8 mouse cellular contexts compared by ENCODE assay signal in the genomic region with DNA sequence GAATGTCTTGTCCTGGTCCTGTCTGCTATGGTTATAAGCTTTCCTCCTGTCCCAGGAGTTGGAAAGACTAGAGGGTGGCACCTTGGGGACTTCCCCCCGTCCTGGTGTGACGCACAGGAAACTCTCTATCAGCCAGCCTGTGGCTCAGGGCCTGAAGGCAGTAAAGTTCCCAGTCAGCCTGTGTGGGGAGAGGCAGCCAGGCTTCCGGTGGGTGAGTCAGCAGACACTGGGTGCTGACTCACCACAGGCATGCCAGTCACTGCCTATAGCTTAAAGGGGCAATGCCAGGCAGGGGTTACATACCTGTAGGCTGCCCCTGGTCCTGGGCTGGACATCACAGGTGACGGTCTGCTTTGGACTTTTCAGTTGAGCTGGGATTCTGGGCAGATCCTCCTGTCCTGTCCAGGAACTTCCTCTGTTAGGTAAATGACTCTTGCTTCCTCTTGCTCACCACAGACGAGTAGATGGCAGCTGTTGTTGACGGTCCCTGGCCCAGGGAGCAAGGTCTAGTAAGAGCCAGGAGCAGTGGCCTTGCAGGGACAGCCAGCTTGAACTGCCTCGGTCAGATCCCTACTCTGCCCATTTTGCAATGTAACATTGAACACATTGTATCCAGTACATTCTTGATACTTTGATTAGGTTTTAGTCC. TPM values are rescaled to one million over a fixed set of nuclear protein-coding genes. Genes with fewer than 3 reads are reported as not detected.
DNase-seq lines count a peak whose midpoint lies in the region; ATAC-seq and TF ChIP-seq lines count a peak whose summit lies in the region.

No protein-coding gene starts in this region.

- dilution Hi-C loops in CH12.LX (cut with MboI; ENCODE audit: extremely low pct_ligation_motif_present, extremely low pct_unique_long_range_greater_than_20kb, low sequenced_read_pairs), result no loop called here

- peak overlapping the region; percentile 91 for H3K27ac ChIP-seq in CH12.LX (ENCODE audit: insufficient read depth, low read depth)
- peak overlapping the region; percentile 94 for H3K27ac ChIP-seq in intestine, embryonic 16.5 days (ENCODE audit: low read length)
- H3K27ac ChIP-seq in liver, embryonic 13.5 days, result peak overlapping the region; percentile 99
- no peak overlapping the region for H3K27ac ChIP-seq in hindbrain, embryonic 14.5 days

- 55% methylated on average over 7 of the region's 7 CpGs for WGBS in intestine, embryonic 16.5 days
- WGBS in liver, embryonic 13.5 days (ENCODE audit: insufficient replicate concordance), result 16% methylated on average over 7 of the region's 7 CpGs
- 88% methylated on average over 7 of the region's 7 CpGs for WGBS in hindbrain, embryonic 14.5 days

- peaks cover 2 to 44% of the 10 kb centered on the region in 2 experiments for H3K36me3 ChIP-seq in CH12.LX (replicated peaks in 1 of 2; ENCODE audit: control insufficient read depth in 1 of 2, insufficient read depth in 1 of 2, low read length in 1 of 2)
- H3K36me3 ChIP-seq in intestine, embryonic 16.5 days (ENCODE audit: control insufficient read depth, insufficient read depth, low read length), result no peaks in the 10 kb centered on the region
- H3K36me3 ChIP-seq in liver, embryonic 13.5 days, result peaks cover 59% of the 10 kb centered on the region
- H3K36me3 ChIP-seq in hindbrain, embryonic 14.5 days (replicated peaks; ENCODE audit: control insufficient read depth, insufficient read depth), result no peaks in the 10 kb centered on the region

- in situ Hi-C loops in CH12.LX (cut with MboI; ENCODE audit: low pct_ligation_motif_present, low pct_unique_long_range_greater_than_20kb, low sequenced_read_pairs), result loop anchor here (10.0 kb wide), 1 partner anchor 109 kb away; no protein-coding TSS in a partner anchor

- ATAC-seq in intestine, embryonic 16.5 days, result peak; percentile 74
- peak; percentile 82 for ATAC-seq in liver, embryonic 13.5 days (ENCODE audit: low read depth)
- ATAC-seq in hindbrain, embryonic 14.5 days (ENCODE audit: low FRiP score), result no peak

- peaks cover 41 to 79% of the 10 kb centered on the region in 2 experiments for H3K4me1 ChIP-seq in CH12.LX (ENCODE audit: control insufficient read depth in 1 of 2, insufficient read depth in 2 of 2)
- peaks cover 71% of the 10 kb centered on the region for H3K4me1 ChIP-seq in intestine, embryonic 16.5 days (ENCODE audit: control insufficient read depth, insufficient read depth, low read length)
- peaks cover 88% of the 10 kb centered on the region for H3K4me1 ChIP-seq in liver, embryonic 13.5 days (replicated peaks)
- H3K4me1 ChIP-seq in hindbrain, embryonic 14.5 days (replicated peaks; ENCODE audit: control insufficient read depth, insufficient read depth, low read length), result peaks cover 22% of the 10 kb centered on the region

- peak overlapping the region; percentile 41 to 53 (median 49) for H3K4me3 ChIP-seq in CH12.LX (replicated peaks in 1 of 3; ENCODE audit: low read depth in 2 of 3, low read length in 2 of 3, poor library complexity in 1 of 3)
- peak overlapping the region; percentile 26; the same call in 1 of the 2 replicates for H3K4me3 ChIP-seq in intestine, embryonic 16.5 days (ENCODE audit: low read length)
- H3K4me3 ChIP-seq in liver, embryonic 13.5 days (replicated peaks), result peak overlapping the region; percentile 95
- no peak overlapping the region for H3K4me3 ChIP-seq in hindbrain, embryonic 14.5 days (replicated peaks; ENCODE audit: low read length)

- peaks cover 50% of the 10 kb centered on the region for H3K79me2 ChIP-seq in CH12.LX (replicated peaks; ENCODE audit: control insufficient read depth, extremely low read depth, insufficient read depth, poor library complexity, severe bottlenecking)

- H3K27me3 ChIP-seq in CH12.LX (replicated peaks), result no peaks in the 10 kb centered on the region
- no peaks in the 10 kb centered on the region for H3K27me3 ChIP-seq in intestine, embryonic 16.5 days (replicated peaks; ENCODE audit: control insufficient read depth, insufficient read depth, low read length)
- no peaks in the 10 kb centered on the region for H3K27me3 ChIP-seq in liver, embryonic 13.5 days
- no peaks in the 10 kb centered on the region for H3K27me3 ChIP-seq in hindbrain, embryonic 14.5 days (ENCODE audit: control insufficient read depth, insufficient read depth, low read length)

- TF ChIP-seq CTCF in CH12.LX (conservative IDR thresholded peaks at IDR 0.05 in 1 of 2, IDR thresholded peaks at IDR 0.05 in 1 of 2; ENCODE audit: low read depth in 2 of 2, low read length in 2 of 2), result no peak

- TF ChIP-seq RAD21 in CH12.LX (IDR thresholded peaks at IDR 0.05; ENCODE audit: low read depth, low read length), result no peak

- peak overlapping the region; percentile 58 for H3K9ac ChIP-seq in CH12.LX (ENCODE audit: insufficient read depth, low read depth)
- peak overlapping the region; percentile 48; the same call in 1 of the 2 replicates for H3K9ac ChIP-seq in intestine, embryonic 16.5 days (ENCODE audit: low read depth, low read length)
- H3K9ac ChIP-seq in liver, embryonic 13.5 days, result peak overlapping the region; percentile 74
- no peak overlapping the region for H3K9ac ChIP-seq in hindbrain, embryonic 14.5 days

- TF ChIP-seq EP300 in CH12.LX (IDR thresholded peaks at IDR 0.05; ENCODE audit: low read length), result peak; percentile 93

- peak overlapping the region; percentile 86 for H3K4me2 ChIP-seq in CH12.LX (ENCODE audit: insufficient read depth, low read depth, poor library complexity, severe bottlenecking)
- peak overlapping the region; percentile 56 for H3K4me2 ChIP-seq in intestine, embryonic 16.5 days (ENCODE audit: low read depth, low read length)
- peak overlapping the region; percentile 87 for H3K4me2 ChIP-seq in liver, embryonic 13.5 days
- H3K4me2 ChIP-seq in hindbrain, embryonic 14.5 days (replicated peaks), result no peak overlapping the region

- peak; percentile 95 for DNase-seq in CH12.LX (ENCODE audit: extremely low read depth)
- DNase-seq in adrenal gland, adult 8-10 months, result peak; percentile 92
- peak; percentile 71 to 75 for DNase-seq in gastrocnemius, adult 8-10 months (ENCODE audit: low spot score in 2 of 2)
- peak; percentile 87 for DNase-seq in liver, embryonic 13.5 days
- DNase-seq in right cerebral cortex, postnatal 25 days, result peak; percentile 55
- no peak for DNase-seq in neural tube, embryonic 10.5 days (ENCODE audit: extremely low spot score, low spot score)
- DNase-seq in hindbrain, embryonic 14.5 days (ENCODE audit: low spot score), result no peak

- H3K9me3 ChIP-seq in CH12.LX (replicated peaks; ENCODE audit: low read length), result no peaks in the 10 kb centered on the region
- H3K9me3 ChIP-seq in intestine, embryonic 16.5 days (ENCODE audit: control insufficient read depth, low read length), result no peaks in the 10 kb centered on the region
- no peaks in the 10 kb centered on the region for H3K9me3 ChIP-seq in liver, embryonic 13.5 days (replicated peaks)
- H3K9me3 ChIP-seq in hindbrain, embryonic 14.5 days (ENCODE audit: control insufficient read depth, low read length), result no peaks in the 10 kb centered on the region

- TF ChIP-seq POLR2A in CH12.LX (IDR thresholded peaks at IDR 0.05; ENCODE audit: low read depth, low read length), result peak; percentile 67

TF ChIP-seq in CH12.LX, 34 proteins besides CTCF, POLR2A, EP300 and RAD21 (continues in another document):
- TF ChIP-seq MAX (IDR thresholded peaks at IDR 0.05; ENCODE audit: low read length) (peak; percentile 47; the same call in 1 of the 2 replicates), ZC3H11A (IDR thresholded peaks at IDR 0.05; ENCODE audit: low read depth, low read length) (no peak), JUN (IDR thresholded peaks at IDR 0.05; ENCODE audit: insufficient read depth, low read depth, low read length) (peak; percentile 90), HCFC1 (IDR thresholded peaks at IDR 0.05; ENCODE audit: low read depth, low read length) (peak; percentile 73), USF2 (conservative IDR thresholded peaks at IDR 0.05; ENCODE audit: low read depth, low read length) (0 out of 2 replicates have a peak, but pooled peaks have one; percentile 3), KAT2A (IDR thresholded peaks at IDR 0.05; ENCODE audit: insufficient replicate concordance, low read length) (0 out of 2 replicates have a peak, but pooled peaks have one; percentile 55), MXI1 (IDR thresholded peaks at IDR 0.05; ENCODE audit: low read depth, low read length) (peak; percentile 95), PAX5 (IDR thresholded peaks at IDR 0.05; ENCODE audit: low read length) (no peak), SIN3A (IDR thresholded peaks at IDR 0.05; ENCODE audit: low read length) (peak; percentile 97), ZKSCAN1 (IDR thresholded peaks at IDR 0.05; ENCODE audit: borderline replicate concordance, low read depth, low read length) (no peak)

RNA-seq across cellular contexts. Expression of a gene that starts 3.6 kb away (rescaled TPM):
- total RNA-seq in CH12.LX (2012; rRNA removed) (35.2 and 35.5 TPM in 2 replicates), CH12.LX (2014; rRNA removed) (11.2 and 13.7 TPM in 2 replicates)
- 87.6 and 92.5 TPM in 2 replicates for polyA plus RNA-seq in CH12.LX (2012; ENCODE audit: insufficient read length, low read depth)
- 100 to 1,000 TPM in 3 of 4 experiments, 10 to 100 TPM in 1; 99.8 to 162 (median 122) TPM for total RNA-seq in adrenal gland, adult 8-10 months (2022)
- total RNA-seq in gastrocnemius, adult 8-10 months (2022), result 100 to 1,000 TPM; 117 to 122 (median 119) TPM
- polyA plus RNA-seq in intestine, embryonic 16.5 days (2015; fragmentation: Nextera tagmentation; extraction: Ambion mirVana), result 172 and 174 TPM in 2 replicates
- polyA plus RNA-seq in liver, embryonic 13.5 days (2015; fragmentation: Nextera tagmentation; extraction: Ambion mirVana), result 157 and 164 TPM in 2 replicates
- 23.5 and 24.3 TPM in 2 replicates for polyA plus RNA-seq in hindbrain, embryonic 14.5 days (2014; fragmentation: Nextera tagmentation; extraction: Ambion mirVana)

RNA-seq across cellular contexts. Expression of a gene that starts 20.9 kb away (rescaled TPM):
- total RNA-seq in CH12.LX (2012; rRNA removed) (3.1 and 5.0 TPM in 2 replicates), CH12.LX (2014; rRNA removed) (1.9 and 2.1 TPM in 2 replicates)
- 4.3 and 5.2 TPM in 2 replicates for polyA plus RNA-seq in CH12.LX (2012; ENCODE audit: insufficient read length, low read depth)
- 10 to 100 TPM; 22.4 to 27.7 (median 25.4) TPM for total RNA-seq in adrenal gland, adult 8-10 months (2022)
- 1 to 10 TPM; 6.5 to 9.2 (median 7.3) TPM for total RNA-seq in gastrocnemius, adult 8-10 months (2022)
- 10.8 and 13.0 TPM in 2 replicates for polyA plus RNA-seq in intestine, embryonic 16.5 days (2015; fragmentation: Nextera tagmentation; extraction: Ambion mirVana)
- 8.6 and 10.5 TPM in 2 replicates for polyA plus RNA-seq in liver, embryonic 13.5 days (2015; fragmentation: Nextera tagmentation; extraction: Ambion mirVana)
- 26.2 and 32.5 TPM in 2 replicates for polyA plus RNA-seq in hindbrain, embryonic 14.5 days (2014; fragmentation: Nextera tagmentation; extraction: Ambion mirVana)

RNA-seq across cellular contexts. Expression of a gene that starts 56.4 kb away (rescaled TPM):
- total RNA-seq in CH12.LX (2012; rRNA removed) (83.0 and 83.6 TPM in 2 replicates), CH12.LX (2014; rRNA removed) (62.8 and 71.1 TPM in 2 replicates)
- 112 and 117 TPM in 2 replicates for polyA plus RNA-seq in CH12.LX (2012; ENCODE audit: insufficient read length, low read depth)
- total RNA-seq in adrenal gland, adult 8-10 months (2022), result 10 to 100 TPM; 33.6 to 47.6 (median 38.0) TPM
- total RNA-seq in gastrocnemius, adult 8-10 months (2022), result 10 to 100 TPM; 37.2 to 44.1 (median 43.5) TPM
- 67.4 and 74.7 TPM in 2 replicates for polyA plus RNA-seq in intestine, embryonic 16.5 days (2015; fragmentation: Nextera tagmentation; extraction: Ambion mirVana)
- polyA plus RNA-seq in liver, embryonic 13.5 days (2015; fragmentation: Nextera tagmentation; extraction: Ambion mirVana), result 33.1 and 33.3 TPM in 2 replicates
- 52.4 and 57.7 TPM in 2 replicates for polyA plus RNA-seq in hindbrain, embryonic 14.5 days (2014; fragmentation: Nextera tagmentation; extraction: Ambion mirVana)

Comparison
In these comparisons a context has a peak if more than half of its experiments do, and no peak if none do; other contexts are left out.
1. DNase-seq: peak in CH12.LX (single experiment), adrenal gland, adult 8-10 months (single experiment), gastrocnemius, adult 8-10 months (2 of 2), liver, embryonic 13.5 days (single experiment) and right cerebral cortex, postnatal 25 days (single experiment); none in neural tube, embryonic 10.5 days (single experiment) and hindbrain, embryonic 14.5 days (single experiment).